Mouse (Mus musculus): ENCODE results near the gene Lrrc3b.

DNA sequence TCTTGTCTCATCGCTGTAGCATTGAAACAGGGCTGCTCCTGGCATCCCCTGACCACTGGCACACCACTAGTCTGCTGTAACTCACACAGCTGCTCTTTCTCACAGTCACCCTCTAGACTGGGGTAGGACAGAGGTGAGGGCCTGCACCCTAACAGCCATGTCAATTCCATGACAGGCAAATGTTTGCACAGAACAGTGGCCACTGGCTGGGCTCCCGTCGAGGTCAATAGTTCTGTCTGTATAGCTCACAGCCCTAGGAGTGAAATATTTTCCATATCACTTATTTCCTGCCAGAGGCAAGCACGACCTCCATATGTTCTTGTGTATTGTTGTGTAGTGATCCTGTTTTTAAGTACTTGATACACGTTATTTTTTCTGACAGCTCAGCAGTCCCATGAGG lies 54.3 kb downstream of the Lrrc3b start:
- no peak for TF ChIP-seq CTCF (IDR thresholded peaks at IDR 0.05; ENCODE audit: borderline replicate concordance, control insufficient read depth, extremely low read depth, insufficient read depth, low read length, poor library complexity)
- TF ChIP-seq POLR2A (IDR thresholded peaks at IDR 0.05; ENCODE audit: control insufficient read depth, extremely low read depth, insufficient read depth, low read length, poor library complexity) = no peak
